Mouse (Mus musculus) embryonic fibroblast, embryonic 13.5 days (primary cell): ENCODE measurements around the gene Nbeal1.
"Not testable (repeated sequence)": the region's sequence is repeated elsewhere in the genome, so short reads cannot be mapped to it uniquely, and the experiment has no call there.

Experiments
- CTCF ChIP-seq: IDR thresholded peaks from 2 replicates; pipeline ENCODE4 v1.5.1; 2011; ENCODE audit warnings: mild to moderate bottlenecking, control low read depth, low read length, moderate library complexity, borderline replicate concordance; ENCODE audit not compliant: insufficient read depth
- POLR2A ChIP-seq: IDR thresholded peaks from 2 replicates; pipeline ENCODE4 v1.6.1; 2011; ENCODE audit warnings: low read depth, mild to moderate bottlenecking, control low read depth, low read length, moderate library complexity

DNA sequence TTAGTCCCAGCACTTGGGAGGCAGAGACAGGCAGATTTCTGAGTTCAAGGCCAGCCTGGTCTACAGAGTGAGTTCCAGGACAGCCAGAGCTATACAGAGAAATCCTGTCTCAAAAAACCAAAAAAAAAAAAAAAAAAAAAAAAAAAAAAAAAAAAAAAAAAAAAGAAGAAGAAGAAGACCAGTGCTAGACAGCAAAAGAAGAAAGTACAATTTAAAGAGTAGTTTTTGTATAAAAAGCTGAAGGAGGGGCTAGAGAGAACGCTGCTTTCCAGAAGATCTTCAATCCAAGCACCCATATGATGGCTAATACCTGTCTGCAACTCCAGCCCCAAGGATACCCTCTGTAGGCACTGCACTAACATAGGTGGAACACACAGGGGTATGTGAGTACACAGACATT lies 2.6 kb upstream of the Nbeal1 start:
- TF ChIP-seq CTCF, POLR2A: not testable (repeated sequence)
